Mouse (Mus musculus) heart, adult 2 months (tissue): ENCODE results near the gene Dnajc11.

Experiments used
- CTCF ChIP-seq: fragments of 200-600 bp; IDR thresholded peaks from 2 replicates; pipeline ENCODE4 v1.8.1; 2022; ENCODE audit warnings: antibody characterized with exemption, mild to moderate bottlenecking, moderate library complexity
- EP300 ChIP-seq: fragments of 200-500 bp; IDR thresholded peaks from 2 replicates; pipeline ENCODE4 v1.6.1; 2011; ENCODE audit warnings: low read depth, low read length, control low read depth; ENCODE audit not compliant: insufficient read depth
- POLR2A ChIP-seq: fragments of 200-500 bp; IDR thresholded peaks from 2 replicates; pipeline ENCODE4 v1.6.1; 2011; ENCODE audit warnings: mild to moderate bottlenecking, low read depth, low read length, control low read depth; ENCODE audit not compliant: insufficient read depth

DNA sequence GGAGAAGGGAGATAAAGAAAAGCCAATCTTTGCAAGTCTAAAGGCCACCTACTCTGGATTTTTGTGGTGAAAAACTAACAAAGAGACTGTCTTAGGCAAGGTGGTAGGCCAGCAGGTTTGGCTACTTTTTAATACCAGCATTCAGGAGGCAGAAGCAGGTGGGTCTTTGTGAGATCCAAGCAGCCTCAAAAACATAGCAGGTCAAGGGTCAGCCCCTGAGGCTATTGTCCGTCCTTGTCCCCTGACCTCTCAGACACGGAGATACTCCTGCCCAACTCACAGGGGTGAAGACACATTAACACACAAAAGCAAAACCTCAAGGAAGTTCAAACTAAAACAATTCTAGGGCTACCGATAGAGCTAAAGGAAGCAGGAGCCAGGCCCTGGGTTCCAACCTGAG lies 73.3 kb downstream of the Dnajc11 start:
- no peak for TF ChIP-seq EP300
- TF ChIP-seq POLR2A: no peak
- no peak for TF ChIP-seq CTCF
